Mouse (Mus musculus): ENCODE measurements at regions not wholly inside any gene's neighbourhood (a gene's known extent, or its start where the extent isn't known, plus 50 kb on each side); places are given as distances from the start of the nearest gene placed in this dataset.
A peak's percentile ranks its signal among the peaks of the same experiment; 100 is the strongest.

GRCm38 (mm10) chr12:25439029-25439551 lies 342.1 kb upstream of the Id2 start:
- Histone ChIP-seq H3K9me3 (replicated peaks; ENCODE audit: low read length) (no peaks in the 10 kb centered on the region), H3K36me3 (replicated peaks in 1 of 2; ENCODE audit: control insufficient read depth in 1 of 2, insufficient read depth in 1 of 2, low read length in 1 of 2) (no peaks in the 10 kb centered on the region), H3K9ac (ENCODE audit: insufficient read depth, low read depth) (no peak overlapping the region), H3K27me3 (replicated peaks) (no peaks in the 10 kb centered on the region), H3K4me1 (ENCODE audit: control insufficient read depth in 1 of 2, insufficient read depth in 2 of 2) (peaks cover 29 to 69% of the 10 kb centered on the region in 2 experiments), H3K4me3 (replicated peaks in 1 of 3; ENCODE audit: low read depth in 2 of 3, low read length in 2 of 3, poor library complexity in 1 of 3) (no peak overlapping the region), H3K79me2 (replicated peaks; ENCODE audit: control insufficient read depth, extremely low read depth, insufficient read depth, poor library complexity, severe bottlenecking) (no peaks in the 10 kb centered on the region), H3K4me2 (ENCODE audit: insufficient read depth, low read depth, poor library complexity, severe bottlenecking) (peak overlapping the region; percentile 62), H3K27ac (ENCODE audit: insufficient read depth, low read depth) (peak overlapping the region; percentile 93)
- dilution Hi-C loops (cut with MboI; ENCODE audit: extremely low pct_ligation_motif_present, extremely low pct_unique_long_range_greater_than_20kb, low sequenced_read_pairs), result no loop called here
- DNase-seq (ENCODE audit: extremely low read depth), result peak; percentile 88
- peak; percentile 93 for TF ChIP-seq TCF12 (IDR thresholded peaks at IDR 0.05; ENCODE audit: low read depth, low read length)
- TF ChIP-seq E2F4 (IDR thresholded peaks at IDR 0.05; ENCODE audit: insufficient replicate concordance, low read depth, low read length), result no peak
- TF ChIP-seq MXI1 (IDR thresholded peaks at IDR 0.05; ENCODE audit: low read depth, low read length), result no peak; the same call in 1 of the 2 replicates
- TF ChIP-seq NRF1 (IDR thresholded peaks at IDR 0.05; ENCODE audit: low read depth, low read length), result no peak
- no peak; the same call in 1 of the 2 replicates for TF ChIP-seq SMC3 (IDR thresholded peaks at IDR 0.05; ENCODE audit: low read depth, low read length)
- TF ChIP-seq JUND (conservative IDR thresholded peaks at IDR 0.05; ENCODE audit: low read depth, low read length), result peak; percentile 57; the same call in 1 of the 2 replicates
- TF ChIP-seq IRF4 (IDR thresholded peaks at IDR 0.05; ENCODE audit: low read depth, low read length), result peak; percentile 86
- 0 out of 2 replicates have a peak, but pooled peaks have one; percentile 30 for TF ChIP-seq TBP (conservative IDR thresholded peaks at IDR 0.05; ENCODE audit: low read depth, low read length)
- 0 out of 2 replicates have a peak, but pooled peaks have one; percentile 42 for TF ChIP-seq MYC (IDR thresholded peaks at IDR 0.05; ENCODE audit: low read depth, low read length)
- TF ChIP-seq JUN (IDR thresholded peaks at IDR 0.05; ENCODE audit: insufficient read depth, low read depth, low read length), result peak; percentile 73
- TF ChIP-seq MAX (IDR thresholded peaks at IDR 0.05; ENCODE audit: low read length), result peak; percentile 76
- TF ChIP-seq USF2 (conservative IDR thresholded peaks at IDR 0.05; ENCODE audit: low read depth, low read length), result no peak
- TF ChIP-seq EP300 (IDR thresholded peaks at IDR 0.05; ENCODE audit: low read length), result peak; percentile 88
- TF ChIP-seq GABPA (IDR thresholded peaks at IDR 0.05; ENCODE audit: insufficient replicate concordance, low read depth, low read length), result no peak
- TF ChIP-seq MAFK (IDR thresholded peaks at IDR 0.05; ENCODE audit: insufficient replicate concordance, low read length), result peak; percentile 74; the same call in 1 of the 2 replicates
- peak; percentile 69 for TF ChIP-seq ZNF384 (IDR thresholded peaks at IDR 0.05; ENCODE audit: low read depth, low read length)
- TF ChIP-seq KAT2A (IDR thresholded peaks at IDR 0.05; ENCODE audit: insufficient replicate concordance, low read length), result no peak
- peak; percentile 92 for TF ChIP-seq BHLHE40 (IDR thresholded peaks at IDR 0.05; ENCODE audit: low read depth, low read length)
- no peak for TF ChIP-seq ELF1 (IDR thresholded peaks at IDR 0.05; ENCODE audit: low read depth, low read length)
- no peak for TF ChIP-seq RCOR1 (conservative IDR thresholded peaks at IDR 0.05; ENCODE audit: low read depth, low read length)
- peak; percentile 45; the same call in 1 of the 2 replicates for TF ChIP-seq MEF2A (IDR thresholded peaks at IDR 0.05; ENCODE audit: borderline replicate concordance, low read depth, low read length)
- TF ChIP-seq ETS1 (conservative IDR thresholded peaks at IDR 0.05; ENCODE audit: low read depth, low read length), result peak; percentile 99
- TF ChIP-seq CHD2 (IDR thresholded peaks at IDR 0.05; ENCODE audit: low read length), result peak; percentile 56; the same call in 1 of the 2 replicates
- in situ Hi-C loops (cut with MboI; ENCODE audit: low pct_ligation_motif_present, low pct_unique_long_range_greater_than_20kb, low sequenced_read_pairs), result loop anchor here (25.0 kb wide), 1 partner anchor 227 kb away; no protein-coding TSS in a partner anchor
